Mouse (Mus musculus): ENCODE results near the gene 4930562C15Rik. TPM values are rescaled to one million over a fixed set of nuclear protein-coding genes. Genes with fewer than 3 reads are reported as not detected.

The 4930562C15Rik gene
- total RNA-seq, 1 experiment from 2014 or later = not detected

- no peak for ATAC-seq (replicated peaks; ENCODE audit: insufficient number of reproducible peaks, low FRiP score, low TSS enrichment, poor library complexity, severe bottlenecking)
Observed at GRCm38 (mm10) chr16:4881400-4882351, 46.5 kb downstream of the 4930562C15Rik start.

GRCm38 (mm10) chr16:4884930-4885329, 49.7 kb downstream of the 4930562C15Rik start:
- ATAC-seq (replicated peaks; ENCODE audit: insufficient number of reproducible peaks, low FRiP score, low TSS enrichment, poor library complexity, severe bottlenecking) = no peak

- ATAC-seq (replicated peaks; ENCODE audit: insufficient number of reproducible peaks, low FRiP score, low TSS enrichment, poor library complexity, severe bottlenecking) = peak; percentile 59
Observed at GRCm38 (mm10) chr16:4885760-4886689, 50.8 kb downstream of the 4930562C15Rik start, which contains the start of gene Mgrn1. Gene Mgrn1 (plus strand): TSS chr16:4886249.

GRCm38 (mm10) chr16:4886690-4887020, 51.4 kb downstream of the 4930562C15Rik start:
- 0 out of 2 replicates have a peak, but pooled peaks have one; percentile 5 for ATAC-seq (replicated peaks; ENCODE audit: insufficient number of reproducible peaks, low FRiP score, low TSS enrichment, poor library complexity, severe bottlenecking)

GRCm38 (mm10) chr16:4890201-4890709, 55.0 kb downstream of the 4930562C15Rik start:
- ATAC-seq (replicated peaks; ENCODE audit: insufficient number of reproducible peaks, low FRiP score, low TSS enrichment, poor library complexity, severe bottlenecking) = no peak

GRCm38 (mm10) chr16:4892171-4892570, 57.0 kb downstream of the 4930562C15Rik start:
- no peak for ATAC-seq (replicated peaks; ENCODE audit: insufficient number of reproducible peaks, low FRiP score, low TSS enrichment, poor library complexity, severe bottlenecking)

- ATAC-seq (replicated peaks; ENCODE audit: insufficient number of reproducible peaks, low FRiP score, low TSS enrichment, poor library complexity, severe bottlenecking) = no peak; the same call in 1 of the 2 replicates
Observed at GRCm38 (mm10) chr16:4894201-4894908, 59.1 kb downstream of the 4930562C15Rik start.

GRCm38 (mm10) chr16:4896249-4897027, 61.2 kb downstream of the 4930562C15Rik start:
- no peak for ATAC-seq (replicated peaks; ENCODE audit: insufficient number of reproducible peaks, low FRiP score, low TSS enrichment, poor library complexity, severe bottlenecking)

GRCm38 (mm10) chr16:4897146-4897730, 62.0 kb downstream of the 4930562C15Rik start:
- ATAC-seq (replicated peaks; ENCODE audit: insufficient number of reproducible peaks, low FRiP score, low TSS enrichment, poor library complexity, severe bottlenecking) = 0 out of 2 replicates have a peak, but pooled peaks have one; percentile 24

- ATAC-seq (replicated peaks; ENCODE audit: insufficient number of reproducible peaks, low FRiP score, low TSS enrichment, poor library complexity, severe bottlenecking) = no peak
Observed at GRCm38 (mm10) chr16:4898881-4899280, 63.7 kb downstream of the 4930562C15Rik start.

- no peak for ATAC-seq (replicated peaks; ENCODE audit: insufficient number of reproducible peaks, low FRiP score, low TSS enrichment, poor library complexity, severe bottlenecking)
Observed at GRCm38 (mm10) chr16:4899711-4900110, 64.5 kb downstream of the 4930562C15Rik start.

GRCm38 (mm10) chr16:4901167-4901566, 66.0 kb downstream of the 4930562C15Rik start:
- ATAC-seq (replicated peaks; ENCODE audit: insufficient number of reproducible peaks, low FRiP score, low TSS enrichment, poor library complexity, severe bottlenecking) = no peak

- ATAC-seq (replicated peaks; ENCODE audit: insufficient number of reproducible peaks, low FRiP score, low TSS enrichment, poor library complexity, severe bottlenecking) = no peak
Observed at GRCm38 (mm10) chr16:4902390-4902789, 67.2 kb downstream of the 4930562C15Rik start.

- no peak for ATAC-seq (replicated peaks; ENCODE audit: insufficient number of reproducible peaks, low FRiP score, low TSS enrichment, poor library complexity, severe bottlenecking)
Observed at GRCm38 (mm10) chr16:4903491-4904102, 68.4 kb downstream of the 4930562C15Rik start.

- no peak for ATAC-seq (replicated peaks; ENCODE audit: insufficient number of reproducible peaks, low FRiP score, low TSS enrichment, poor library complexity, severe bottlenecking)
Observed at GRCm38 (mm10) chr16:4904878-4905277, 69.7 kb downstream of the 4930562C15Rik start.

- ATAC-seq (replicated peaks; ENCODE audit: insufficient number of reproducible peaks, low FRiP score, low TSS enrichment, poor library complexity, severe bottlenecking) = no peak
Observed at GRCm38 (mm10) chr16:4905591-4905990, 70.4 kb downstream of the 4930562C15Rik start.

GRCm38 (mm10) chr16:4906559-4906958, 71.3 kb downstream of the 4930562C15Rik start:
- ATAC-seq (replicated peaks; ENCODE audit: insufficient number of reproducible peaks, low FRiP score, low TSS enrichment, poor library complexity, severe bottlenecking) = no peak

Measured in monocyte, adult 5-6 weeks (primary cell).